Mouse (Mus musculus): ENCODE measurements around the gene Gpr155. TPM values are rescaled to one million over a fixed set of nuclear protein-coding genes. Genes with fewer than 3 reads are reported as not detected.
A peak's percentile ranks its signal among the peaks of the same experiment; 100 is the strongest.

The Gpr155 gene
- total RNA-seq (2022) = 10 to 100 TPM; 43.1 to 50.3 (median 45.5) TPM

DNA sequence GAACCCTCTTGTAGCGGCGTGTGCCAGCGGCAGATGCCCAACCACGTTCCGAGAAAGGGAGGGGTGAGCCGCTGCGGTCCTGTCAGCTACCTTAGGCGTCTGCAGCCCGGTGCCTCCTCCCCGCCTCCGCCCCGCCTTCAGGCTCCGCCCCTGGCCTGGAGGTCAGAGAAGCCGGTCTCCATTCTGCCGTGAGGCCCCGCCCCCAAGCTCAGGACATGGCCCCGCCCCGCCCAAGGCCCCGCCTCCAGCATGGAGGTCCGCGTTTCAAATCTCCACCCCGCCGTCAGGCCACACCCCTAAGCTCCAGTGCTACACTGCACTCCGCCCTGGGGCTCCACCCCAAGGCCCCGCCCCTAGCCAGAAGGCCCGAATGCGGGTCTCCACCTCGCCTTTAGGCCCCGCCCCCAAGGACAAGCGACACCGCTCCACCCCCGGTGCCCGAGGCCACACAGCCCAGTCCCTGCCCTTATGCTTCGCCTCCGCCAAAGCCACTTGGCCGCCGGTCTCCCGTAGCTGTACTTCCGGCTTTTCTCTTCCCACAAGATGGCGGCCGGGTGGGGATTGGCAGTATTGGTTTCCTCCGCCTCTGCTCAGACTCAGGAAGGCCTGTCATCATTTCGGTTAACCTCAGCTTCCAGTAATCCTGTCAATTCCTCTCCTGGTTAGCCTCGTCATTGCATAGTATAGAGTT, at the start of gene Gpr155:
Gene Gpr155, minus strand, starts transcription at position 217 of the 691 bp plus-strand sequence.
- DNase-seq (ENCODE audit: low spot score in 2 of 2) = peak; percentile 93 to 99

DNA sequence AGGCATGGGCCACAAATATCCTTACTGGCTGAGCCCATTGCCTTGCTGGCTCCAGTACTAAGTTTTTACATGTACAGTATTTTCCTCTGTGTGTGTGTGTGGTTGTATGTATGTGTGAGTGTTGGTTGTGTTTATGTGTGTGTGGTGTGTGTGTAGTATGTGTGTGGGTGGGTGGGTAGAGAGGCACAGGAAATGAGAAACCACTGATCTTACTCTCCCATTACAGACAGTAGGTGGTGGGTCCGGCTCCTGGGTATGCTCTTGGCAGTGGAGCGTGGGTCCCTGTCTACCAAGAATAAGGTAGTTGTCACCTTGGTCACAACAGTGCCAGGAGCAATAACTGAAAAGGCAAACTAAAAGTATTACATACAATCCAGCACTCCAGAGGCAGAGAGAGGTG, 49.5 kb upstream of the Gpr155 start:
- DNase-seq (ENCODE audit: low spot score in 2 of 2) = no peak

DNA sequence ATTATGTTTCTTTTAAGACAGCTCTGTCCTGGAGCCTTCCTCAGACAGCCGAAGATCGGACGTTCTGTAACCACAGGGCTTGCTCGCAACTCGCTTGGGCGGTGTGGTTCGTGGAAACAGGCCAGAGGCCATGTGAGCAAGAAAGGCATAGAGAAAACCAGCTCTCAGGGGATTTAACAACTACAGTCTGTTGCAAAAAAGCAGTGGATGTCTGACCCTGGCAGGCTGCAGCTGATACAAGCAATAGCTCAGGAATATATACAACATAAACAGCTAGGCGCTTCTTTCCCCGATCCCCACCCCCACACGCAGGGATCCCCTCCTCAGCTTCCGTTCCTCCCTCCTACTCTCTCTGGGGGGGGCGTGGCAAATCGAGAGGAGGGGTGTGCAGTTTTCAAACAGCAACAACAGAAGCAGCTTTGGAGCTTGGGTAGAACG, 45.6 kb upstream of the Gpr155 start:
- DNase-seq (ENCODE audit: low spot score in 2 of 2) = no peak

DNA sequence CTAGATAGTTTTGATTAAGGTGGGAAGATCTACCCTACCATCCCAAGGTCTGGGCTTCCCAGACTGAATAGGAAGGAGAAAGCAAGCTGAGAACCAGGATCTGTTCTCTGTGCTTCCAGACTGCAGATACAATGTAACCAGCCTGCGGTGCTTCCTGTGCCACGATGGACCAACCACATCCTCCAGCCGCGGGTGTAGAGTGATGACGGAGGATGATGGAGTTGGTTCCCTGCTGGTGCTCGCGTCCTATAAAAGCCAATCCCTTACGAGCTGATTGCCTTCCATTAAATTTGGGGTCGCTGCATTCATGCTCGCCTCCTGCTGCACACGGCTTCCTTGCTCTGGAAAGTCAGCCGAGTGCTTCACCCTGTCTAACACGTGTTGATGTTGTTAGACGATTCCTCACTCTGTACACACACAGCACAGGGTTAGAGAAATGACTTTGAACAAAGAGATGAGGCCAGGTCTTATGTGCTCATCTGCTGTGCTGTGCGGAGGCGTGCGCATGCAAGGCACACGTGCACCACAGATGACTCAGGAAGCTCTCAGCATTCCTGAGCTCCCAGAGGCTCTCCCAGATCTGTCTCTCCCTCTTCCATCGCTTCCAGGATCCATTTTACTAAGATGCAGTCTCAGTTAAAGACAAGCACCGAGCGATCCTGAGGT, 42.6 kb upstream of the Gpr155 start:
- DNase-seq (ENCODE audit: low spot score in 2 of 2) = peak; percentile 23 to 77

DNA sequence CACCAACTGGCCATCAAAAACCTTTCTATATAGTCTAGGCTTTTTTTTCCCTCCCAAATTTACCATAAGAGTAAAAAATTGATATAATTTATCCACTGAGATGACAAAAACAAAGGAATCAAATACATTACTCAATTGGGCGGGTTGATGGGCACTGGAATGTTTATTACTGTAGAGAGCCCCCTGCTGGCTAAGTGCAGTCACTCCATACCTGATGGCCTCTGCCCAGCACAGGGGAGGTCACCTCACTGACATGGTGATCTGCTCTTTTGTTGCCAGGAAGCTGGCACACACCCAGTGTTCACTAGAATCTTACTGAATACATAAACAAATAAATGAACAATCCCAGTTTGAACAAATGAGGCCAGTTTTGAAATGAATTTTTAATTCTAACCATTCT, 40.9 kb upstream of the Gpr155 start:
- no peak for DNase-seq (ENCODE audit: low spot score in 2 of 2)

DNA sequence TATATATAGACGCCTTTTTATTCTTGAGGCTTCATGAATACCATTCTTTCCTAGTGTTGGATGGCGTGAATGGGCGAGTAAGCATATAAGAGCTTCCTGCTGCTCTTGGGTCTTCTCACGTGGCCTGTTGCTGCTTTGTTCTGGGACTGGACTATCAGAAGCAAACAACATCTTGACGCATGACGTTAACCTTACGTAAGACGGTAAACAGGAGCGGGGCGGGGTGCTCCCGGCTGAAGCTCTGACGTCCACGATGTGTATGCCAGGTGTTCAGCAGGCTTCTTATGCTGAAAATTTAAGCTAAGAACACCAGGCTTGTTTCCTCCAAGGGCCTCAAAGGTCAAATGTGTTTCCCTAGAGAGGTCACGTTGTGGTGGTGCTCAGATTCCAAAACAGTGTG, 39.5 kb upstream of the Gpr155 start:
- DNase-seq (ENCODE audit: low spot score in 2 of 2) = no peak

DNA sequence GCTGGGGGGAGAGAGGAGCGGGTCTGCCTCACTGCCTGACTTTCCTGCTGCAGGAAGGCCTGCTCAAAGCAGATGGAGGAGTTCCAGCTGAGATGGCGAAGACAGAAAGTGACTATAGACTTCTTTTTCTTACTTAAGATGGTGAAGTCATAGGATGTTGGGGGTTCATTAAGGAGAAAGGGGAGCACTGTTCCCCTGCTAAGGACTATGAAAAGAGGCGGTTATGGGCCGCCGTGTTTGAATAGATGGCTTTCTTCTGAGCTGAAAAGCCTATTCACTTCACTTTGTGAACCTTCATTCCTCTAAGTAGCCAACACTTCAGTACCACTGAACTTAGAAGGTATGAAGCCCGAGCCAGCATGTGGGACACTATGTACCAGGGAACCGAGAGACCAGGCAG, 33.4 kb upstream of the Gpr155 start:
- DNase-seq (ENCODE audit: low spot score in 2 of 2) = no peak

DNA sequence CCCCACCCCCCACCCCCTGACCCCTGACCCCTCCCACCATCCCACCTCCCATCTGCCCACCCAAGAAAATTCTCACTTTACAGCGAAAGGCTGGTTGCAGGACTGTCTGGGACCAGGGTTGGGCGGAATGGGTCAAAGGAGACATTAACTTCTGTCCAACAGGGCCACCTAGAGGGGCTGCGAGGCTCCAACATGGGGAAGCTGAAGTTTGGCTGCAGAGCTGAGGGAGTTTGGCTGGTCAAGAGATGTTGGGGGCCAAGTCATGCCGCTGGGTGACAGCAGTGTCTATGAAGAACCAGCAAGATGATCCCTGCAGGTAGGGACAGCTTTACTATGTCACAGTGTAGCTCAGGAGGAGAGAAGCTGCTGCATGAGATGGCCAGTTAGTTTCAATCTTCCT, 32.9 kb upstream of the Gpr155 start:
- no peak for DNase-seq (ENCODE audit: low spot score in 2 of 2)

DNA sequence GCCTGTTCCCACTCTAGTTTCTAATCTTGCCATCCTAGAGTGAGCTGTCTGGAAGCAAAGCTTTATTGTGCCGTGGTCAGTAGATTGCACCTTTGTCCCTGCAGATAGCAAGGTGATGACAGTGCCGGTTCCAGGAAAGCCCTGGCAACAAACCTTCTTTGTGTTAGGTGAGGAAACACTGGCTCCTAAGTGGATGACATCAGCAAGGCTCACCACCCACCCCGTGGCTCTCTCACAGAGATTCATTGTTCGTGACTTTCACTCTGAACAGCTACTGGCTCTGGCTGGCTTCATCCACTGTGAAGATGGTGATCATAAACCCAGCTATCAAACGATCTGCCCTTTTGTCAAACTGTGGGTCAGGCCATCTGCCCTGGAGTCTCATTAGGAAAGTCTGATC, 29.5 kb upstream of the Gpr155 start:
- DNase-seq (ENCODE audit: low spot score in 2 of 2) = no peak

DNA sequence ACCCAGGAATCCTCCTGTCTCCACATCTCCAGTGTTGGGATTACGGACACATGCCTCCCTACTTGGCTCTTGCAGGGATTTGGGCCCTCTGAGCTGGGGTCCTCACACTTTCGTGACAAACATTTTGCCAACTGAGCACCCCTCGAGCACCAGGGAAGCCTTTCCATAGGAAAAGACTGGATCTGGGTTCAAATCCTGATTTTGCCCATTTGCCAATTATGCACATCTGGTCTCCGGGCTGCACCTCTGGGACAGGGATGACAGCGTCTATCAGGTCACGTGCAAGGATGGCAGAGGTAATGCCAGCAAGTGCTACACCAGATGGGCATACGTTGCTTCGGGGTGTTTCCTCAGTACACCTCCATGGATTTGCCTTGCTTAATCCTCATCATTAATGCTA, 23.7 kb upstream of the Gpr155 start:
- no peak for DNase-seq (ENCODE audit: low spot score in 2 of 2)

DNA sequence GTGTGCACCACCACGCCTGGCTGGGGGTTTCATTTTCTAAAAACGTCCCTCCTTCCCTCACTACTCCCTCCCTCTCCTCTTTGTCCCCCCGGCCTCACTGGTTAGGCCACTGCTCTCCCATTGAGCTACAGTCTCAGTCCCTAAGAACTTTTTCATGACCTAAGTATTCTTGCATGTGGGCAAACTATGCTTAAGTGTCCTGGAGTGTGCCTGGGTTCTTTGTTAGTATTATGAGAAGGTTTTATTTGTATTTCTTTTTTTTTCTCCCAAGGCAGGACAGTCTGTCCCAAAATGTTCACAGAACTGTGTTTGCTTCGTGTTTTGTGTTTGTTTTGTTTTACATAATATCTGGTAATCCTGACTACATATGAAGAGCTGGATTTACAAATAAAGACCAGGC, 21.3 kb upstream of the Gpr155 start:
- DNase-seq (ENCODE audit: low spot score in 2 of 2) = no peak

DNA sequence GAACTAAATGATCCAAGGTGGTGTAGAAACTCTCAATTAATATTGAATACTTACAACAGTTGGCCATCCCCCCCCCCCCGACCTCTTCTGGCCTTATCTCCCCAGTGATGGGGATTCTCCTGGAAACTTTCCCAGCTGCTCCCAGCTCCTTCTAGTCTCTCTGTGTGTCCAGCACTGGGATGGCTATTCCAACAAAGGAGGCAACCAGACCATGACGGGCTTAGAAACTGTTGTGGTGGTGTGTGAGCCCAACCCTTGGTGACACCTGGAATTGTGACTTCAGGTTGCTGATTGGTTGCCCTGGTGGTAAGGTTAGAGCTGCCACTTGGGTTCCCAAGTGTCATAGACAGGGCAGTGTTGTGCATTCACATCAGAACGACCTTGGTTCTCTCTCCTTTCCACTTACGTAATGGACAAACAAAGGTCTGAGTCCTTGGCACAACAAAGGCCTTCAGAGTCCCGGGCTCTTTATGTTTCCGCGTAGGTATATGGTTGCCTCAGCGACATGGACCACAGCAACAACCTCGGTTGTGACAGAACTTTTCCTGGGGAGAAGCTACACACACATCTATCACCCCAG, 20.1 kb upstream of the Gpr155 start:
- no peak for DNase-seq (ENCODE audit: low spot score in 2 of 2)

DNA sequence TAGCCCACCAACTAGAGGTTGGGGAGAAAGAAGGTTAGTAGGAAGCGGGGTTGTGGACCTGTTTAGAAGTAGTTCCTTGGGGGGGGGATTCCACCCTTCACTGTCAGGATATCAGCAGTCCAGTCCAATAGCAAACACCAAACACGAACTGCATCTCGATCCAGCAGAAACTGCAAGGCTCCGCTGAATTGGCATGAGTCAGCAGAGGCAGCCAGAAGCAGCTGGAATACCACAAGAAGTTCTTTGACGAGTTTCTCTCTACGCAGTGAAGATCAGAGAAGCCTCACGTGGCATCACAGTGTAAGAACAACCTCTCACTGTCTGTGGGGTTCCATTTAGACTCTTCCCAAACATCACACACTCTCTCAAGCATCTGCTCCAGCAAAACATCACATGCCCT, 18.6 kb upstream of the Gpr155 start:
- DNase-seq (ENCODE audit: low spot score in 2 of 2) = no peak

DNA sequence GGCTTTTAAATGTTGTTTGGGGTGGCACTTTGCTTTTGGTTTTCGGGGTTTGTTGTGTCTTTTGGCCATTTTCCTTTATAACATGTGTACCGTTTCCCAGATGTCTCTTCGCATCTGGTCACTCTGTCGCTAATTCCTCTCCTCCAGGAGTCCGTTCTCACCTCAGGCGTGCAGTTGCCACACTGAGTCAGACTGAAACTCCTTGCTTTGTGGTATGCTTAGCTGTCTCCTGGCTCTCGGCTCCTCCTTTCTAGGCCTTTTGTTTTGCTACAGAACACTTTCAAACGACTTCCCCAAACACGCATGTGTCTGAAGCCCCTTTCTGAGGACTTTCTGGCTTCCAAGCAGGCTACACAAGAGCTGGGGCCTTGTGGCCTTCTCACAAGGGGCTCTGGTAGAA, 18.1 kb upstream of the Gpr155 start:
- no peak for DNase-seq (ENCODE audit: low spot score in 2 of 2)

DNA sequence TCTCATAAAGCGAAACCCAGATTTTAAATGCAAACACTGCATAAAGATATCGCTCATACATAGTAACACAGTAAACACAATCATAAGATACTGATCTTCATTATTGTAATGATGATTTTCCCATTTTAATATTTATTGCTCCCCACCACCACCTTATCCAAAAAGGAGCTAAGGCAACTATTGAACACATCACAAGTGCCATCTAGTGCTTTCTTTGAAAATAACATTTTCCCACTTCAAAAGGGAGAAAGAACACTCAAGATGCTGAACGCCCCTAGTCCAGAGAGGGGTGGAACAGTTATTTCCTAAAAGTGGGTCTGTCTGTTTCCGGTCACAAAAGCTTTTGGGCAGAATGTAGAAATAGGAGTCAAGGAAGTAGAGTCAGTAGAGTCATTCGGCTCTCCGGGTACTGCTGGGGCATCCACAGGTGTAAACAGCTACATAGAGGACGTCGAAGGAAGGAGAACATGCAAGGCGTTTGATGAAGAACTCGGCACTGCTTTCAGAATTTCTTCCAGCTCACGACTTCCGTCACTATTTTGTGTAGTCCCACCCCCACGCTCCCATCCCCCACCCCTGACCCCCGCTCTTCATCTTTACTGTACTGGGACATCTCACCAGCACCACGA, 17.1 kb upstream of the Gpr155 start:
- DNase-seq (ENCODE audit: low spot score in 2 of 2) = no peak

DNA sequence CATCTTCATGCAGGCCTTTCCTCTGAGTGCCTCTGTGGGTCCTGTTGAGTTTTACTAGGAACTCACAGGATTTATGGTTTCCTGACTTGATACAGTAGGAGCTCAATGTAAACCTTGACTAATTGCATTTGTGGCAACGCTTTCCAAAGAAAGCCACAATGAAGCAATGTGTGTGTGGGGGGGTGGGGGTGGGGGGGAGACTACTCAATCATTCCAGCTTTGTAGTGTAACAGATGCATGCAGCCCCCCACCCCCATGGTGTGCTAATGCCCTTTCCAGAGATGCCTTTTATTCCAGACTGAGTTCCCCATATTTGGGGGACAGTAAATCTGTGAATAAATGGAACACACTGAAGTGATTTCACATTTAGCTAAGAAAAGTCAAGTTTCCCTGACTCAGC, 15.3 kb upstream of the Gpr155 start:
- no peak for DNase-seq (ENCODE audit: low spot score in 2 of 2)

DNA sequence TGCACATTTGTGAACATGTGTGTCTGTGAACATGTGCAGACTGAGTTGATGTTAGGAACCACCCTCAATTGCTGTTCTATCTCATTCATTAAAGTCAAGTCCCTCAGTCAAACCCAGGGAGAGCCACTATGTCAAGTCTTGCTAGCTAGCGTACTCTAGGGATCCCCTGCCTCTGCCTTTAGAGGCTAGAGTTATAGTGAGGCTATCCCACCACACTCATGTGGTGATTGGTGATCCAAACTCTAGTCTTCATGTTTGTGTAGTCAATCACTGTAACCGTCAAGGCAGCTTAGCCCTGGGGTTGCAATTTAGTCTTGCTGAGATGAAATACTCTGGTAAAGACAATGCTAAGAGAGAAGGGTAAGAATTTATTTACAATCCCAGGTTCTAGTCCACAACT, 11.1 kb upstream of the Gpr155 start:
- DNase-seq (ENCODE audit: low spot score in 2 of 2) = no peak

DNA sequence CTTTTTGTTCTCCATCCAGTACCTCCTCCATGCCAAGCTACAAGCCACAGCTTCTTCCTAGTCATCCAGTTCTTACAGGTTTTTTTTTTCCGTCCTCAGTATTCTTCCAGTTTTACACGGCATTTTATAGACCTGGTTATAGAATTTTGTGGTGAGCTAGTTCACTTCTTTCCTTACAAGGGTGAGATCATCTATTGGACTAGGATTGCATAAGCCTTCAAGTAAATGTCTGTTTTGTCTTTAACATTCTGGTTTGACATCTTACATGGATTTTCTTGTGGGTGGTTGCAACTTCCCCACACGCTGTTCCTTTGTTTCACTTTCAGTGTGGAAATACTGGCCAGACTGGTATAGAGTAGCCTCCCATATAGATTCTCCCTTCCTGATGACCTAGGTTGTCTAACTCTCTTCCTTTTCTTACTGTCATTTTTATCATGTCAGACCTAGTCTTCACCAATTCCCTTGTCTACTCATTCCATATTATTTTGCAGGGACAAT, 10.5 kb upstream of the Gpr155 start:
- DNase-seq (ENCODE audit: low spot score in 2 of 2) = no peak

DNA sequence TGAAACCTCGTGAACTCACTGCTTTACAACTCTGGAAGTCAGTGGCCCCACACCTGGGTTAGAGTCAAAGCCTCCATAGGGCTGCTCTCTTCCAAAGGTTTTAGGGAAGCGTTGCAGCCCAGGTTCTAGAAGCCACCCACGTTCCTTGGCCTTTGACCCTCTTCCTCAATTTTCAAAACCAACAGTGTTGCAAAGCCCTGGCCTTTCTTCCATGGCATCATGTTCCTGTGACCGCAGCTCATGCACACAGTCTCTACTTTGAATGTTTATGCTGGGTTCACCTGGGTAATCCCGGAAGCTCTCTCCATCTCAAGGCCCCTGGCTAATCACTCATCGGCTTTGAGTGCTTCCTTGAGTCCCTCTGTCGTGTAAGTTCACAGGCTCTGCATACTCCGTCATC, 9.1 kb upstream of the Gpr155 start:
- DNase-seq (ENCODE audit: low spot score in 2 of 2) = no peak

DNA sequence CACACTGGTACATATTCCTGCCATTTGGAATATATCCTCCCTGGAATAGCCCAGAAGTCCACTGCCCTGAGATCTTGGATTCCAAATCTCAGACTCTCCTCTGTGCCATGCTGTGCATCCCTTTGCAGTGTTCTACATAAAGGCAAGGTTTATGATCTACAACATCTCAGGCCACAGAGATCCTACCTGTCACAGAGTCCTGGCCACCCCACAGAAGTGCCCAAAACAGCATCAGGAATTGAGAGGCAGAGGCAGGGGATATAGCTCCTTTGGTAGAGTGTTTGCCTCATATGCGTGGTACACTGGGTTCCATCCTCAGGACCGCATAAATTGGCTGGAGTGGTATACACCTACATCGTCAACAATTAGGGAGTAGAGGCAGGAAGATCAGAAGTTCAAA, 8.1 kb upstream of the Gpr155 start:
- no peak for DNase-seq (ENCODE audit: low spot score in 2 of 2)

DNA sequence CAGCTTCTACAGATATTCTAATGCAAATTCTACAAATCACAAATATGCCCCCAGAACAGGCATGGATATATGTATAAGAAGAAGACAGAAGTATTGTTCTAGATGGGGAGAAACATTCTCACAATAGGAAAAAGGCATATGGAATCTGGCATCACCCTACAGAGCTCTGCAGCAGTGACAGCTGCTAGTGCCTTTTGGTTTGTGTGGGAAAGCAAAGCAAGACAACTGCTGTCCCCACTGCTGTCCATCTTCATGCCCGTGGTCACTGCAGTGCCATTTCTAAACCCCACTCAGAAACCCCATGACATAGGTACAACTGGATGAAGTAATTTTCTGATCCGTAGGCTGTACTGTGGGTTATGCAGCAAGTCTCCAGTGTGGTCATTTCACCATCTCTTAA, 6.4 kb upstream of the Gpr155 start:
- no peak for DNase-seq (ENCODE audit: low spot score in 2 of 2)

DNA sequence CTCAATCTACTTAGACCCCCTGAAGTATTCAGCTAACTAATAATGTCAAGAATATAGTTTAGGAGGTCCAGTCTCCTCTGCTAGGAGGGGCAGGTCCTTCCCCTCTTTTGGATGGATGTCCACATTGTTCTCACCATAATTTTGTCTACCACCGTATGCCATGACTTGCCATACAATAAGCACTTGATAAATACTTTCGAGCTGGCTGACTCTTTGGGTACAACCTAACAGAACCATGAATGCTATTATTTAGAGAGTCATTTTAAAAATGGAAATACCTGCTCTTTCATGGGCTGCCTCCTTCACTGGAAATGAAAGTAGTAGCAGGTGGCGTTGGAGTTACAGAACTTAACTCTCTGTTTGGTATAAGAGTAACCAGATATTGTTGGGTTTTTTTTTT, 3.6 kb upstream of the Gpr155 start:
- no peak for DNase-seq (ENCODE audit: low spot score in 2 of 2)
